Mouse (Mus musculus) kidney, embryonic 16.5 days (tissue): ENCODE results near the gene Kif16b. TPM values are rescaled to one million over a fixed set of nuclear protein-coding genes. Genes with fewer than 3 reads are reported as not detected.
A peak's percentile ranks its signal among the peaks of the same experiment; 100 is the strongest.

Source experiments
- ATAC-seq: fragments of 200-750 bp; cut with Nextera tagmentation; 2 replicates; pipeline ENCODE4 v1.8.0; 2017; ENCODE audit warnings: moderate TSS enrichment; ENCODE audit not compliant: low FRiP score, low TSS enrichment
- H3K27ac ChIP-seq: fragments of 300-500 bp; sonication (generic); 2 replicates; pipeline ENCODE4 v1.5.1; 2014; ENCODE audit warnings: low read length
- H3K27me3 ChIP-seq: fragments of 300-500 bp; sonication (generic); 2 replicates; pipeline ENCODE4 v1.6.1; 2014; ENCODE audit warnings: low read length, control low read depth, mixed read lengths; ENCODE audit not compliant: insufficient read depth
- H3K36me3 ChIP-seq: fragments of 300-500 bp; sonication (generic); 2 replicates; pipeline ENCODE4 v1.6.1; 2014; ENCODE audit warnings: low read length, control low read depth, mixed read lengths; ENCODE audit not compliant: insufficient read depth
- H3K4me1 ChIP-seq: fragments of 300-500 bp; sonication (generic); 2 replicates; pipeline ENCODE4 v1.6.1; 2014; ENCODE audit warnings: low read length, control low read depth, mixed read lengths; ENCODE audit not compliant: insufficient read depth
- H3K4me2 ChIP-seq: fragments of 300-500 bp; sonication (generic); replicated peaks from 2 replicates; pipeline ENCODE4 v1.6.1; 2014; ENCODE audit warnings: low read depth, low read length
- H3K4me3 ChIP-seq: fragments of 300-500 bp; sonication (generic); 2 replicates; pipeline ENCODE4 v1.5.1; 2014; ENCODE audit warnings: mild to moderate bottlenecking, low read length
- H3K9ac ChIP-seq: fragments of 300-500 bp; sonication (generic); replicated peaks from 2 replicates; pipeline ENCODE4 v1.6.1; 2014; ENCODE audit warnings: low read length
- H3K9me3 ChIP-seq: fragments of 300-500 bp; sonication (generic); 2 replicates; pipeline ENCODE4 v1.6.1; 2016; ENCODE audit warnings: low read length, control low read depth
- WGBS: fragments of 180-500 bp; shearing (Covaris S2); extraction: QIAGEN DNeasy Blood & Tissue Kit; methylation state at CpG from one replicate; pipeline ENCODE4 v1.1.7; 2014; 5-methylcytosine and 5-hydroxymethylcytosine counted together
- polyA plus RNA-seq: library from polyadenylated mRNA; unstranded; fragments of >200 nt; fragmentation: Nextera tagmentation; extraction: Ambion mirVana; gene quantifications from 2 replicates; pipeline ENCODE4 v1.2.1, GENCODE M21; 2015

Kif16b gene
- polyA plus RNA-seq, 1 experiment from 2014 or later = 18.2 TPM

- WGBS = 35% methylated on average over 2 of the region's 2 CpGs
- no peak overlapping the region for H3K27ac ChIP-seq
- no peak overlapping the region for H3K4me2 ChIP-seq
- H3K9ac ChIP-seq = no peak overlapping the region
- no peaks in the 10 kb centered on the region for H3K9me3 ChIP-seq
- H3K4me1 ChIP-seq = peaks cover 41% of the 10 kb centered on the region
- H3K27me3 ChIP-seq = no peaks in the 10 kb centered on the region
- ATAC-seq = no peak
- H3K4me3 ChIP-seq = no peak overlapping the region
- no peaks in the 10 kb centered on the region for H3K36me3 ChIP-seq
Measured at GRCm38 (mm10) chr2:142876636-142877035, 24.7 kb downstream of the Kif16b start.

GRCm38 (mm10) chr2:142875936-142876335 is 25.4 kb downstream of the Kif16b start:
- Histone ChIP-seq H3K36me3 (no peaks in the 10 kb centered on the region), H3K9ac (no peak overlapping the region), H3K4me3 (no peak overlapping the region), H3K27me3 (no peaks in the 10 kb centered on the region), H3K27ac (no peak overlapping the region), H3K9me3 (no peaks in the 10 kb centered on the region), H3K4me1 (peaks cover 35% of the 10 kb centered on the region), H3K4me2 (no peak overlapping the region)
- ATAC-seq = no peak
- 37% methylated on average over 4 of the region's 4 CpGs for WGBS

- H3K4me2 ChIP-seq = no peak overlapping the region
- H3K27me3 ChIP-seq = no peaks in the 10 kb centered on the region
- no peak overlapping the region for H3K9ac ChIP-seq
- H3K36me3 ChIP-seq = no peaks in the 10 kb centered on the region
- H3K27ac ChIP-seq = no peak overlapping the region
- H3K9me3 ChIP-seq = no peaks in the 10 kb centered on the region
- no peak overlapping the region for H3K4me3 ChIP-seq
- ATAC-seq = no peak
- H3K4me1 ChIP-seq = peaks cover 22% of the 10 kb centered on the region
- 86% methylated on average over 2 of the region's 2 CpGs for WGBS
Measured at GRCm38 (mm10) chr2:142874562-142874961, 26.8 kb downstream of the Kif16b start.

DNA sequence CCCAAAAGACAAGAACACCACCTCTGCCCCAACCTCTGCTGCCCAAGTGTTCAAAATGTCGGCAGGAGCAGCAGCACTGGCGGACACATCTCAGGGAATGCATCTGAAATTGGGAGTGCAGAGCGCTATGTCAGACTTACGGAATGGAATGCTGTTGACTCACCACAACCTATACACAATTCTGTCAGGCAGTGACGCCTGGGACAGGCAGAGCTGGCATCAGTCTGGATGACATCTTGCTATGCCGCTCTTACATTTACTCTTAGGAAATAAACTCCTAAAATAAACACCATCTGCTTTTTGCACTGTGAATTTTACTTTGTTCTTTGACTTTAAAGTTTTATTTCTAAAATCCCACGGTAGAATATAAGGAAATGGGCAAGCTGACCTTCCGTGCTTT is 31.3 kb downstream of the Kif16b start:
- 87% methylated on average over 8 of the region's 8 CpGs for WGBS
- H3K27ac ChIP-seq = no peak overlapping the region

GRCm38 (mm10) chr2:142867481-142867880 is 33.9 kb downstream of the Kif16b start:
- ATAC-seq = no peak
- WGBS = 86% methylated on average over 2 of the region's 2 CpGs

More for the DNA sequence above, 31.3 kb downstream of the Kif16b start:
- Histone ChIP-seq H3K9ac (no peak overlapping the region), H3K9me3 (no peaks in the 10 kb centered on the region), H3K36me3 (no peaks in the 10 kb centered on the region), H3K4me2 (no peak overlapping the region), H3K4me1 (no peaks in the 10 kb centered on the region), H3K4me3 (no peak overlapping the region), H3K27me3 (no peaks in the 10 kb centered on the region)
- ATAC-seq = no peak

GRCm38 (mm10) chr2:142860994-142861393 is 40.3 kb downstream of the Kif16b start:
- H3K4me1 ChIP-seq = no peaks in the 10 kb centered on the region
- H3K36me3 ChIP-seq = 0 out of 2 replicates have a peak, but pooled peaks cover 3% of the 10 kb centered on the region
- no peaks in the 10 kb centered on the region for H3K27me3 ChIP-seq
- no peak overlapping the region for H3K9ac ChIP-seq
- ATAC-seq = no peak
- no peak overlapping the region for H3K27ac ChIP-seq
- no peak overlapping the region for H3K4me3 ChIP-seq
- H3K4me2 ChIP-seq = no peak overlapping the region
- WGBS = 75% methylated on average over 6 of the region's 6 CpGs
- no peaks in the 10 kb centered on the region for H3K9me3 ChIP-seq

More at GRCm38 (mm10) chr2:142867481-142867880, 33.9 kb downstream of the Kif16b start:
- no peak overlapping the region for H3K4me2 ChIP-seq
- H3K4me1 ChIP-seq = no peaks in the 10 kb centered on the region
- no peaks in the 10 kb centered on the region for H3K36me3 ChIP-seq
- no peak overlapping the region for H3K4me3 ChIP-seq
- no peaks in the 10 kb centered on the region for H3K27me3 ChIP-seq
- H3K9me3 ChIP-seq = no peaks in the 10 kb centered on the region
- H3K27ac ChIP-seq = no peak overlapping the region
- no peak overlapping the region for H3K9ac ChIP-seq

- H3K9ac ChIP-seq = no peak overlapping the region
- no peaks in the 10 kb centered on the region for H3K27me3 ChIP-seq
- peak; percentile 75; the same call in 1 of the 2 replicates for ATAC-seq
- H3K4me3 ChIP-seq = no peak overlapping the region
- no peak overlapping the region for H3K4me2 ChIP-seq
- 0 out of 2 replicates have a peak, but pooled peaks cover 3% of the 10 kb centered on the region for H3K36me3 ChIP-seq
- no peaks in the 10 kb centered on the region for H3K4me1 ChIP-seq
- no peak overlapping the region for H3K27ac ChIP-seq
- whole genome bisulfite sequencing = 65% methylated on average over 4 of the region's 4 CpGs
- no peaks in the 10 kb centered on the region for H3K9me3 ChIP-seq
Measured at GRCm38 (mm10) chr2:142859452-142859851, 41.9 kb downstream of the Kif16b start.

GRCm38 (mm10) chr2:142838775-142839174 is 62.6 kb downstream of the Kif16b start:
- H3K36me3 ChIP-seq = 0 out of 2 replicates have a peak, but pooled peaks cover 7% of the 10 kb centered on the region
- H3K4me2 ChIP-seq = no peak overlapping the region
- H3K9ac ChIP-seq = no peak overlapping the region
- H3K4me3 ChIP-seq = no peak overlapping the region
- 55% methylated on average over 3 of the region's 3 CpGs for WGBS
- H3K4me1 ChIP-seq = no peaks in the 10 kb centered on the region
- no peak overlapping the region for H3K27ac ChIP-seq
- H3K9me3 ChIP-seq = no peaks in the 10 kb centered on the region
- H3K27me3 ChIP-seq = no peaks in the 10 kb centered on the region
- no peak for ATAC-seq

DNA sequence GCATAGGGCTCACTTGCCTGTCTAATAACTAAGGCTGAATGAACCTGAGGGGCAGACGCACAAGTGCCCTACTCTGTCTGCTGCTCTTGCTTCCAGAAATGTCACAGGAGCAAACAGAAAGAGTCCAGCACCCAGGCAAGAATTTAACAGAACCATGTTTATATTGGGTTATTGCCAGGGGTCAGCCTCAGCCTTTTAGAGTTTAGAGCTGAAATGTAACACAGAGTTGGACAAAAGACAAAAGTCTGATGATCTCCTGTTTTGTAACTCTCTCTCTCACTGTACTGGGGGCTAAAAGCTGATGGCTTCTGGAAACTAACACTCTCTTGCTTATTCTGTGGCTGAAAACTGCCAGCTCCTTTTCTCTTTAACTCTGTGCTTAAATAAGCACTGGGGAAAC is 63.2 kb downstream of the Kif16b start:
- H3K27me3 ChIP-seq = no peaks in the 10 kb centered on the region
- H3K27ac ChIP-seq = no peak overlapping the region
- H3K4me2 ChIP-seq = no peak overlapping the region
- WGBS = 52% methylated on average over 1 of the region's 1 CpGs
- no peak; the same call in 1 of the 2 replicates for ATAC-seq
- no peak overlapping the region for H3K4me3 ChIP-seq
- no peak overlapping the region for H3K9ac ChIP-seq
- H3K4me1 ChIP-seq = no peaks in the 10 kb centered on the region
- no peaks in the 10 kb centered on the region for H3K9me3 ChIP-seq
- H3K36me3 ChIP-seq = 0 out of 2 replicates have a peak, but pooled peaks cover 7% of the 10 kb centered on the region

DNA sequence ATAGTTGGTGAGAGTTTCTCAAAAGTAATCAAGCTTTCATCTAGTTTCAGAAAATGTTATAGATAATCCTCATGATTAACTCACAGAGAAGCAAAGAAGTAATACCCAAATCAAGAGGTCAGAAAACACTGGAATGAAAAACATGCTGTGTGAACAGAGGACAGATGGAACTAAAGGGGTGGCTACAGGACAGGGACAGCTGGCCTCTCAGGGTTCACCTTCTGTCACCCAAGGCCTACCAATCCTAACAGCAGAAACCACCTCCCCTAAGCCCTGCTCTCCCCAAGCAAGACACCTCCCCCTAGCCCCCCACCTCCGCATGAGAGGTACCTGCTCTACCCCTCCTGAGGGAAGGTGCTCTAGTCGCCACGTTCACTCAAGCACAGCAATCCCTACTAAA is 66.6 kb downstream of the Kif16b start:
- no peak overlapping the region for H3K4me2 ChIP-seq
- H3K4me1 ChIP-seq = no peaks in the 10 kb centered on the region
- 0 out of 2 replicates have a peak, but pooled peaks cover 7% of the 10 kb centered on the region for H3K36me3 ChIP-seq
- no peak overlapping the region for H3K27ac ChIP-seq
- peak; percentile 39; the same call in 1 of the 2 replicates for ATAC-seq
- no peaks in the 10 kb centered on the region for H3K27me3 ChIP-seq
- no peaks in the 10 kb centered on the region for H3K9me3 ChIP-seq
- H3K9ac ChIP-seq = no peak overlapping the region
- H3K4me3 ChIP-seq = no peak overlapping the region
- 72% methylated on average over 3 of the region's 3 CpGs for WGBS
